Mouse (Mus musculus) hindbrain, embryonic 16.5 days (tissue): ENCODE measurements around the gene Rsc1a1. TPM values are rescaled to one million over a fixed set of nuclear protein-coding genes. Genes with fewer than 3 reads are reported as not detected.

Experiments used
- ATAC-seq: fragments of 200-750 bp; cut with Nextera tagmentation; 2 replicates; pipeline ENCODE4 v1.8.0; 2017; ENCODE audit warnings: moderate TSS enrichment, moderate library complexity
- H3K27ac ChIP-seq: fragments of 300-500 bp; sonication (generic); 2 replicates; pipeline ENCODE4 v1.5.1; 2014; ENCODE audit warnings: low read depth, mild to moderate bottlenecking, control low read depth, low read length, moderate library complexity
- H3K27me3 ChIP-seq: fragments of 300-500 bp; sonication (generic); replicated peaks from 2 replicates; pipeline ENCODE4 v1.6.1; 2014; ENCODE audit warnings: low read length; ENCODE audit not compliant: control insufficient read depth, insufficient read depth
- H3K36me3 ChIP-seq: fragments of 300-500 bp; sonication (generic); 2 replicates; pipeline ENCODE4 v1.6.1; 2014; ENCODE audit warnings: mild to moderate bottlenecking, low read length, moderate library complexity, mixed read lengths; ENCODE audit not compliant: control insufficient read depth, insufficient read depth
- H3K4me1 ChIP-seq: fragments of 300-500 bp; sonication (generic); 2 replicates; pipeline ENCODE4 v1.6.1; 2014; ENCODE audit warnings: low read depth, low read length; ENCODE audit not compliant: control insufficient read depth, insufficient read depth
- H3K4me2 ChIP-seq: fragments of 300-500 bp; sonication (generic); 2 replicates; pipeline ENCODE4 v1.6.1; 2014; ENCODE audit warnings: mild to moderate bottlenecking, low read length, control low read depth, moderate library complexity
- H3K4me3 ChIP-seq: fragments of 300-500 bp; sonication (generic); 2 replicates; pipeline ENCODE4 v1.5.1; 2014; ENCODE audit warnings: mild to moderate bottlenecking, low read length, control low read depth, moderate library complexity
- H3K9ac ChIP-seq: fragments of 300-500 bp; sonication (generic); 2 replicates; pipeline ENCODE4 v1.6.1; 2014; ENCODE audit warnings: low read depth, mild to moderate bottlenecking, control low read depth, low read length, moderate library complexity
- H3K9me3 ChIP-seq: fragments of 300-500 bp; sonication (generic); 2 replicates; pipeline ENCODE4 v1.6.1; 2014; ENCODE audit warnings: mild to moderate bottlenecking, low read length, moderate library complexity; ENCODE audit not compliant: control insufficient read depth
- WGBS: fragments of 180-500 bp; shearing (Covaris S2); extraction: QIAGEN DNeasy Blood & Tissue Kit; methylation state at CpG from one replicate; pipeline ENCODE4 v1.1.7; 2014; 5-methylcytosine and 5-hydroxymethylcytosine counted together
- polyA plus RNA-seq: library from polyadenylated mRNA; unstranded; fragments of >200 nt; fragmentation: Nextera tagmentation; extraction: Ambion mirVana; gene quantifications from 2 replicates; pipeline ENCODE4 v1.2.1, GENCODE M21; 2015

Rsc1a1 gene
- polyA plus RNA-seq, 1 experiment from 2014 or later, result not detected

DNA sequence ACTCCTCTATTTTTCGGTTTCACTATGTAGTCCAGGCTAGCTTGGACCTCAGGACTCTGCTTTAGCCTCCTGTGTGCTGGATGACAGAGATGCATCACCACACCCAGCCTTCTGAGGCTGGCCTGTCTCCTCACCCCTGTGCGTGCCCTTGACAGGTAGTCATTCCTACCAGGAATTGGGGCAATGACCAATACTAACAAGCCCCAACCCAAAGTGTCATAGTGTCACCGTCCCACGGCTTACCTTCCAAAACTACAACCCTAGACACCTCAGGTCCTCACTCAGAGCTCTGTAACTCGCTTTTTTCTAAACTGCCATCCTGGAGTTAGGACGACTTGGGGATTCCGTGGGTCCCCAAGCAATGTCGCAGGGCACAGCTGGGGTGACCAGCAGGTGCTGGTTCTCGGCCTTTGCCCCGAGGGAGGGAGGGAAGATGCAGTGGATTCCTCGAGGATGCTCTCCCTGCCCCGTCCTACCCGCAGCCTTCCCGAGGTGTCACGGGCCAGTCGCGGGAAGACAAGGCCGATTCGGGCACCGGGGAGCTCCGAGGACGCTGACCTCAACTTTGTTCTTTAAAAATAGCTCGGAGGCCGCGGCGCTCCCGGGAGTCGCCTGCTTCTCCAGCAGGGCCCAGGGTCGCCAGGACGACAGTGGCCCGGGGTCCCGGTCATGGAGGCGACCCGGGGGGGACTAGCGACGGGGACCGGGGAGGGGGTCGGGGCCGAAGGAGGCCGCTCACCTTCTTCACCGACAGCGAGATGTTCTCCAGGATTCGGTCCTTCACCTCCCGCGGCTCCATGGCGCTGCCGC lies 22.1 kb downstream of the Rsc1a1 start:
- H3K9me3 ChIP-seq, result no peaks in the 10 kb centered on the region
- H3K27ac ChIP-seq, result peak overlapping the region; percentile 89
- H3K36me3 ChIP-seq, result no peaks in the 10 kb centered on the region
- 0 out of 2 replicates have a peak, but pooled peaks have one; percentile 28 for ATAC-seq
- peak overlapping the region; percentile 93 for H3K9ac ChIP-seq
- 6% methylated on average over 34 of the region's 47 CpGs for WGBS
- H3K27me3 ChIP-seq, result no peaks in the 10 kb centered on the region
- peak overlapping the region; percentile 76 for H3K4me2 ChIP-seq
- peaks cover 13% of the 10 kb centered on the region for H3K4me1 ChIP-seq
- H3K4me3 ChIP-seq, result peak overlapping the region; percentile 87

DNA sequence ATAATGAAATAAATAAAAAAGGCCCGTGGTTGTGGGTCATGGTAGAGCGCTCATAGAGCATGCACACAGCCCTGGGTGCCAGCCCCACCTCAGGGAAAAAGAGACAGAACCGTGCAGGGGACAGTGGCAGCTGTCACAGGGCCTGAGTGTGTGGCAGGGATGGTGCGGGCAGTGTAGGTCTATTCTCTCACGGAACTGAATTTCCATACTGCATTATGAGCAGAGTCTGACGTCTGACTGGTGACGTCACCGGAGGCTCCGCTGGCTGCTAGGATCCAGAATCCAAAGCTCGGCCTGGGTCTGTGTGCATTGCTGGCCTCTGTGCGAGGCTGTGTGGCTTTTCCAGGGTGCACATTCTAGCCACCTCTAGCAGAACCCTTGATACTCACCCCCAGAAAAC lies 24.5 kb downstream of the Rsc1a1 start:
- Histone ChIP-seq H3K4me2 (no peak overlapping the region), H3K4me3 (no peak overlapping the region), H3K27me3 (no peaks in the 10 kb centered on the region), H3K9me3 (no peaks in the 10 kb centered on the region), H3K9ac (no peak overlapping the region), H3K4me1 (peaks cover 13% of the 10 kb centered on the region), H3K36me3 (0 out of 2 replicates have a peak, but pooled peaks cover 5% of the 10 kb centered on the region), H3K27ac (no peak overlapping the region)
- ATAC-seq, result no peak
- WGBS, result 79% methylated on average over 11 of the region's 11 CpGs

DNA sequence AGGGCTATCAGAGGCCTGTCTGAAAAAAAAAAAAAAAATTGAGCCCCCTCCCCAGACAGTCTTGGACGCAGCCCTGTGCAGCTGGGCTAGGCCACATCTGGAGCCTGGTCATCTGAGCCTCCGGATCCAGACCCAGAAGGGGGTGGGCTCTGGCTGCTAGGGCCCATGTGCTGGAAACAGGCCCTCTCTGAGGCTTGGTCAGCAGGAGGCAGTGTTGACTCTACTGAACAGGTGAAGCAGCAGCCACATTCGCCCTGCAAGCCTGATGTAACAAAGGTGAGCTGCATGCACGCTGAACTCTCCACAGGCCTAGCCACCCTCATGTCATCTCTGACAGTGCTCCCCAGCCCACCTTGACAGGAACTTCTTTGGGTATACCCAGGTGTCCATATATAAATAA lies 25.7 kb downstream of the Rsc1a1 start:
- Histone ChIP-seq H3K36me3 (0 out of 2 replicates have a peak, but pooled peaks cover 5% of the 10 kb centered on the region), H3K27ac (no peak overlapping the region), H3K4me3 (no peak overlapping the region), H3K9me3 (no peaks in the 10 kb centered on the region), H3K9ac (no peak overlapping the region), H3K4me1 (peaks cover 11% of the 10 kb centered on the region), H3K4me2 (no peak overlapping the region), H3K27me3 (no peaks in the 10 kb centered on the region)
- no peak for ATAC-seq
- WGBS, result 67% methylated on average over 4 of the region's 4 CpGs

DNA sequence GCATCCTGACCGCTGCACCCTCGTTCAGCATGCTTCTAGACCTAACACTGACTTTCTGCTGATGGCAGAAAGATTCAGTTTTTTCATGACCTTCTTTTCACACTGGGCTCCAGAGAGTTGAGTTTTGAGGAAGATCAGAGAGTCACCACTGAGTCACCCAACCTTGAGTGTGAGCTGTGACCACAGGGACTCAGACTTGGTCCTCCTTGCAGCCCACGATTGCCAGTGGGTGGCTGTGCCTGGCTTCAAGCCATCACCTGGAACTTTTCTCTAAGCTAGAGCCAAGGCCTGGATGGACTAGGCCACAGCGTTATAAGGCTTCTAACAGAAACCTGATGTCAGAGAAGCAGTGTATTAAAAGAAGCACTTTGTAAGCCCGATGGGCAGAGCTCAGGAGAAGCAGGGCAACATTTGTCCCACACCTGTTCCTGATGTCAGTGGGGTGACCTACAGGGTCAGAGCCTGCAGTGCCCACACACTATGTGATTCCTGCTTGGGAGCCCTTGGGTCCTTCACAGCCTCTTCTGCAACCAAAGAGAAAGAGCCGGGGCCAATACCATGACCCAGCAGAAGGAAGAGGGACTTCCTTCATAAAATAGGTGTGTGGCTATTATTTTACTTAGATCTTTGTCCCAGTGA lies 26.4 kb downstream of the Rsc1a1 start:
- no peak overlapping the region for H3K4me2 ChIP-seq
- no peak for ATAC-seq
- no peak overlapping the region for H3K4me3 ChIP-seq
- peaks cover 7% of the 10 kb centered on the region for H3K4me1 ChIP-seq
- no peak overlapping the region for H3K27ac ChIP-seq
- H3K27me3 ChIP-seq, result no peaks in the 10 kb centered on the region
- WGBS, result 89% methylated on average over 6 of the region's 6 CpGs
- H3K9ac ChIP-seq, result no peak overlapping the region
- 0 out of 2 replicates have a peak, but pooled peaks cover 5% of the 10 kb centered on the region for H3K36me3 ChIP-seq
- no peaks in the 10 kb centered on the region for H3K9me3 ChIP-seq

DNA sequence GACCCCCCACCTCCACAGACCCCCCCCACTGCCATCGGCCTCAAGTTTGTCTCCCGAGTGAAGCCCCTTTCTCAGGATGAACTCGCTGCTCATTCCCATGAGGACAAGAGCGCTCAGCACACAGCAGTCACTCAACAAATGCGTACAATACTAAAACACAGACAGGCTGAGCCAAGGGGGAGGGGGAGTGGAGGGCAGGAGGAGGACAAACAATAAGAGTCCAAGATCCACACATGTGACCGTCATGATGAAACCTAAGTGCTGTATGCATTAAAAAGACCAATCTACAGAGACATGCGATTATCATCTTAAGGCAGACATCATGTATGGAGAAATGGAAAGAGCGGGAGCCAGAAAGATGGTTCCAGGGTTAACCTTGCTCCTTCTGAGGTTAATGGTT lies 28.5 kb downstream of the Rsc1a1 start:
- Histone ChIP-seq H3K9me3 (no peaks in the 10 kb centered on the region), H3K4me3 (no peak overlapping the region), H3K4me2 (no peak overlapping the region), H3K27me3 (no peaks in the 10 kb centered on the region), H3K27ac (no peak overlapping the region), H3K9ac (no peak overlapping the region), H3K36me3 (peaks cover 9% of the 10 kb centered on the region; the same call in 1 of the 2 replicates), H3K4me1 (no peaks in the 10 kb centered on the region; the same call in 1 of the 2 replicates)
- 71% methylated on average over 8 of the region's 8 CpGs for WGBS
- ATAC-seq, result no peak

DNA sequence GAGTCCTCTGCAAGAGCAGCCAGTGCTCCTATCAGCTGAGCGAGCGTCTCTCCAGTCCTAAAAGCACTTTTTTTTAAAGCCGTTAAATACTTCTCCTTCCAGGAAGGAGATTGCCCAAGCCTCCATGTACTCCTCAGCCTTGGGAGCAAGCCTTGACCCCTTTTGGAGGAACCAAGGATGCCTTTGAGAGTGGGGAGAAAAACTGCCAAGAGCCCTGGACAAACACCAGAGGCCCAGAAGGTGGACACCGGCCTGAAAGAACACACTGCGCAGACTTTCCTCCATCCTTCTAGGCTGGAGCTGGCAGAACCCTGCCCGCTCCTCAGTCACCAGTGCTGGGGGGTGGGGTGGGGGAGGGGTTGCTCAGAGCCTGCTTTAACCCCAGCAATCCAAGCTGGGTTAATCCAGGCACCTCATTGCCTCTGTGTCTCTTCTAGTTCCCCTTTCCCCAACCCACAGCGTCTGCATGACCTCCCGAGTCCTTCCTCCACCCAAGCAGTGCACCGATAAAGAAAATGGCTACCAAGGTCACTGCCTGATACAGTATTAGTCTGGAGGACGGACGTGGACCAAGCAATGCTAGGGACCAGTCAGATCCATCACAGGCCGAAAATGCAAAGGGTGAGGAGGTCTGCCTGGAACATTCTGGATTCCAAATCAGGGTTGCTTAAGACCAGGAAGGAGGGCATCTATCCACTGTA lies 29.3 kb downstream of the Rsc1a1 start:
- H3K27me3 ChIP-seq, result no peaks in the 10 kb centered on the region
- H3K36me3 ChIP-seq, result peaks cover 10% of the 10 kb centered on the region; the same call in 1 of the 2 replicates
- H3K4me3 ChIP-seq, result no peak overlapping the region
- no peaks in the 10 kb centered on the region; the same call in 1 of the 2 replicates for H3K4me1 ChIP-seq
- no peak overlapping the region; the same call in 1 of the 2 replicates for H3K27ac ChIP-seq
- no peak overlapping the region for H3K4me2 ChIP-seq
- WGBS, result 81% methylated on average over 12 of the region's 12 CpGs
- H3K9me3 ChIP-seq, result no peaks in the 10 kb centered on the region
- no peak for ATAC-seq
- H3K9ac ChIP-seq, result no peak overlapping the region

DNA sequence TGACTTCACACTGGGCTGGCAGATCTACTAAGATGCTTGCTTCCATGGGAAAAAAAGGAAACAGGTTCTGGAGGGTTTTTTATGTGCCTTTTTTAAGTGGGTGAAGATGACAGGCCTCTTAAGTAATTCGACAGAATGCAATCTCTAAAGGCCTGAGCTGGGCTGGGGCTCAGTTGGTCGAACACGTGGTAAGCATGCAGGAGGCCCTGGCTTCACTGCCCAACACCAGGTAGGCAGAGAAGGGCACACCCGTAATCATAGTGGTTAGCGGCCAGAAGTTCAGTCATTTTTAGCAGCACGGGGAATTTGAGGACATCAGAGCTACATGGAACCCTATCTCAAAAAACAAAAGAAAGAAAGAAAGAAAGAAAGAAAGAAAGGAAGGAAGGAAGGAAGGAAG lies 30.9 kb downstream of the Rsc1a1 start:
- 88% methylated on average over 6 of the region's 6 CpGs for WGBS
- no peak for ATAC-seq

DNA sequence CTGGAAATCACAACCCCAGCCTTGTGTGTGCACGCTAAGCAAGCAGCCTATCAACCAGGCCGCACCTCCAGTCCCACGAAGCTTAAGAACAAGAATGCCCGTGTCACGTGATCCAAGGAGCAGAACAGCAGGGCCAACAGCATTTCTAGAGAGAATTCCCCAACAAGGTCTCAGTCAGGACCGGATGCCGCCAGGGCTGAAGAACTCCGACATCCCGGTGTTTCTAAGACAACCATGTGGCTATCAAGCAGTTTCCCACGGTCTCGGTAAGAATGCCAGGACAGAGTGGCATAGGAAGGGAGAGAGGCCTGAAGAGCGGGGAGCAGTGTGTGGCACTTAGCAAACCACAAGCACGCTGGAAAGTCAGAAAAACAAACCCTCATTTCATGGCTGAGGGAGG lies 31.6 kb downstream of the Rsc1a1 start:
- peaks cover 10% of the 10 kb centered on the region; the same call in 1 of the 2 replicates for H3K36me3 ChIP-seq
- no peak overlapping the region for H3K4me2 ChIP-seq
- H3K4me3 ChIP-seq, result no peak overlapping the region
- peak; percentile 44; the same call in 1 of the 2 replicates for ATAC-seq
- H3K27ac ChIP-seq, result peak overlapping the region; percentile 34; the same call in 1 of the 2 replicates
- no peak overlapping the region for H3K9ac ChIP-seq
- WGBS, result 84% methylated on average over 13 of the region's 13 CpGs
- no peaks in the 10 kb centered on the region for H3K9me3 ChIP-seq
- H3K27me3 ChIP-seq, result no peaks in the 10 kb centered on the region
- peaks cover 7% of the 10 kb centered on the region; the same call in 1 of the 2 replicates for H3K4me1 ChIP-seq

More for the DNA sequence above, 30.9 kb downstream of the Rsc1a1 start:
- no peaks in the 10 kb centered on the region for H3K27me3 ChIP-seq
- peaks cover 3% of the 10 kb centered on the region; the same call in 1 of the 2 replicates for H3K4me1 ChIP-seq
- H3K4me3 ChIP-seq, result no peak overlapping the region
- H3K36me3 ChIP-seq, result peaks cover 10% of the 10 kb centered on the region; the same call in 1 of the 2 replicates
- H3K4me2 ChIP-seq, result no peak overlapping the region
- H3K9me3 ChIP-seq, result no peaks in the 10 kb centered on the region
- no peak overlapping the region for H3K9ac ChIP-seq
- peak overlapping the region; percentile 34 for H3K27ac ChIP-seq
